Mouse (Mus musculus) layer of hippocampus, postnatal 10 days (tissue): ENCODE measurements around the gene Syt2. TPM values are rescaled to one million over a fixed set of nuclear protein-coding genes. Genes with fewer than 3 reads are reported as not detected.

ENCODE experiments used
- DNase-seq, 2 experiments: peaks; one replicate each; pipeline ENCODE4 v3.0.0; 2021; ENCODE audit warnings: low spot score in 2 of 2
- total RNA-seq, 2 experiments: library from RNA; stranded (reverse); gene quantifications; 2 replicates each; pipeline ENCODE4 v1.2.3; 2021

Syt2 gene
- total RNA-seq, 2 experiments from 2014 or later, result 14.2 to 14.5 TPM

GRCm38 (mm10) chr1:134647591-134647990, 1.1 kb downstream of the Syt2 start:
- DNase-seq, result no peak

- DNase-seq, result no peak
Measured at GRCm38 (mm10) chr1:134650816-134651215, 4.3 kb downstream of the Syt2 start.

GRCm38 (mm10) chr1:134651268-134651850, 4.9 kb downstream of the Syt2 start:
- DNase-seq, result peak; percentile 68 to 70

- DNase-seq, result peak; percentile 30 to 32
Measured at GRCm38 (mm10) chr1:134651851-134652398, 5.4 kb downstream of the Syt2 start.

- no peak for DNase-seq
Measured at GRCm38 (mm10) chr1:134653603-134654257, 7.3 kb downstream of the Syt2 start.

- DNase-seq, result no peak
Measured at GRCm38 (mm10) chr1:134658841-134659240, 12.4 kb downstream of the Syt2 start.

GRCm38 (mm10) chr1:134660163-134660562, 13.7 kb downstream of the Syt2 start:
- DNase-seq, result no peak

GRCm38 (mm10) chr1:134671234-134672070, 25.0 kb downstream of the Syt2 start:
- DNase-seq, result no peak

GRCm38 (mm10) chr1:134674312-134674711, 27.8 kb downstream of the Syt2 start:
- no peak for DNase-seq

GRCm38 (mm10) chr1:134679445-134679844, 33.0 kb downstream of the Syt2 start:
- no peak for DNase-seq

GRCm38 (mm10) chr1:134680617-134681016, 34.1 kb downstream of the Syt2 start:
- no peak for DNase-seq

- no peak for DNase-seq
Measured at GRCm38 (mm10) chr1:134682460-134682859, 36.0 kb downstream of the Syt2 start.

- no peak for DNase-seq
Measured at GRCm38 (mm10) chr1:134686834-134687421, 40.5 kb downstream of the Syt2 start.

GRCm38 (mm10) chr1:134696302-134696701, 49.8 kb downstream of the Syt2 start:
- no peak for DNase-seq

GRCm38 (mm10) chr1:134697073-134697472, 50.6 kb downstream of the Syt2 start:
- DNase-seq, result no peak

GRCm38 (mm10) chr1:134697522-134698250, 51.2 kb downstream of the Syt2 start:
- DNase-seq, result no peak

- DNase-seq, result peak in 1 of 2 experiments; percentile 29
Measured at GRCm38 (mm10) chr1:134698486-134698885, 52.0 kb downstream of the Syt2 start.

- DNase-seq, result peak in 1 of 2 experiments; percentile 37
Measured at GRCm38 (mm10) chr1:134699390-134699789, 52.9 kb downstream of the Syt2 start.

- peak in 1 of 2 experiments; percentile 17 for DNase-seq
Measured at GRCm38 (mm10) chr1:134700151-134700550, 53.7 kb downstream of the Syt2 start.

GRCm38 (mm10) chr1:134700634-134701033, 54.2 kb downstream of the Syt2 start:
- peak in 1 of 2 experiments; percentile 19 for DNase-seq

- no peak for DNase-seq
Measured at GRCm38 (mm10) chr1:134701191-134701590, 54.7 kb downstream of the Syt2 start.
